Mouse (Mus musculus): ENCODE measurements around the gene Ttc8. TPM values are rescaled to one million over a fixed set of nuclear protein-coding genes. Genes with fewer than 3 reads are reported as not detected.

Ttc8 gene
- polyA plus RNA-seq (2016; fragmentation: Nextera tagmentation; extraction: Ambion mirVana) = 34.3 and 36.1 TPM in 2 replicates

GRCm38 (mm10) chr12:98920194-98920991, at the start of gene Ttc8:
Gene Ttc8, plus strand, starts transcription at chr12:98920574.
- H3K4me2 ChIP-seq (replicated peaks) = peak within 1 kb of the TSS; percentile 79
- H3K36me3 ChIP-seq = no peaks in the 10 kb centered on the region
- peak within 1 kb of the TSS; percentile 70 for H3K4me3 ChIP-seq
- peak within 1 kb of the TSS; percentile 72 for H3K27ac ChIP-seq
- H3K4me1 ChIP-seq = peaks cover 13% of the 10 kb centered on the region; the same call in 1 of the 2 replicates
- H3K9ac ChIP-seq = peak within 1 kb of the TSS; percentile 83
- no peaks in the 10 kb centered on the region for H3K9me3 ChIP-seq
- ATAC-seq (ENCODE audit: low FRiP score, low read depth) = peak; percentile 99
- H3K27me3 ChIP-seq (replicated peaks) = no peaks in the 10 kb centered on the region
- under 1% methylated on average over 35 of the region's 35 CpGs for WGBS

- Histone ChIP-seq H3K27ac (no peak overlapping the region), H3K27me3 (replicated peaks) (no peaks in the 10 kb centered on the region), H3K4me1 (no peaks in the 10 kb centered on the region), H3K9ac (no peak overlapping the region), H3K36me3 (peaks cover 5% of the 10 kb centered on the region; the same call in 1 of the 2 replicates), H3K4me2 (replicated peaks) (no peak overlapping the region), H3K4me3 (no peak overlapping the region), H3K9me3 (no peaks in the 10 kb centered on the region)
- no peak for ATAC-seq (ENCODE audit: low FRiP score, low read depth)
- WGBS = 94% methylated on average over 10 of the region's 10 CpGs
Measured at GRCm38 (mm10) chr12:98872836-98873235, 47.5 kb upstream of the Ttc8 start.

GRCm38 (mm10) chr12:98875216-98875615, 45.2 kb upstream of the Ttc8 start:
- H3K4me1 ChIP-seq = no peaks in the 10 kb centered on the region
- 62% methylated on average over 2 of the region's 2 CpGs for WGBS
- no peaks in the 10 kb centered on the region for H3K9me3 ChIP-seq
- no peak overlapping the region for H3K27ac ChIP-seq
- H3K4me3 ChIP-seq = no peak overlapping the region
- H3K4me2 ChIP-seq (replicated peaks) = no peak overlapping the region
- H3K9ac ChIP-seq = no peak overlapping the region
- H3K36me3 ChIP-seq = no peaks in the 10 kb centered on the region
- no peak for ATAC-seq (ENCODE audit: low FRiP score, low read depth)
- H3K27me3 ChIP-seq (replicated peaks) = no peaks in the 10 kb centered on the region

GRCm38 (mm10) chr12:98878693-98879092, 41.7 kb upstream of the Ttc8 start:
- no peaks in the 10 kb centered on the region for H3K9me3 ChIP-seq
- H3K4me1 ChIP-seq = no peaks in the 10 kb centered on the region
- H3K4me3 ChIP-seq = no peak overlapping the region
- no peak overlapping the region for H3K27ac ChIP-seq
- no peak for ATAC-seq (ENCODE audit: low FRiP score, low read depth)
- no peak overlapping the region for H3K9ac ChIP-seq
- no peaks in the 10 kb centered on the region for H3K36me3 ChIP-seq
- H3K4me2 ChIP-seq (replicated peaks) = no peak overlapping the region
- no peaks in the 10 kb centered on the region for H3K27me3 ChIP-seq (replicated peaks)
- WGBS = 24% methylated on average over 1 of the region's 1 CpGs

GRCm38 (mm10) chr12:98881796-98882195, 38.6 kb upstream of the Ttc8 start:
- no peak for ATAC-seq (ENCODE audit: low FRiP score, low read depth)

GRCm38 (mm10) chr12:98884515-98884914, 35.9 kb upstream of the Ttc8 start:
- H3K9me3 ChIP-seq = no peaks in the 10 kb centered on the region
- H3K9ac ChIP-seq = no peak overlapping the region
- ATAC-seq (ENCODE audit: low FRiP score, low read depth) = no peak
- H3K36me3 ChIP-seq = no peaks in the 10 kb centered on the region
- no peak overlapping the region for H3K4me3 ChIP-seq
- WGBS = 8% methylated on average over 1 of the region's 1 CpGs
- H3K27ac ChIP-seq = no peak overlapping the region
- no peaks in the 10 kb centered on the region for H3K4me1 ChIP-seq
- no peaks in the 10 kb centered on the region for H3K27me3 ChIP-seq (replicated peaks)
- no peak overlapping the region for H3K4me2 ChIP-seq (replicated peaks)

More at GRCm38 (mm10) chr12:98881796-98882195, 38.6 kb upstream of the Ttc8 start:
- 71% methylated on average over 5 of the region's 5 CpGs for WGBS
- Histone ChIP-seq H3K36me3 (no peaks in the 10 kb centered on the region), H3K4me2 (replicated peaks) (no peak overlapping the region), H3K9ac (no peak overlapping the region), H3K9me3 (no peaks in the 10 kb centered on the region), H3K4me1 (no peaks in the 10 kb centered on the region), H3K4me3 (no peak overlapping the region), H3K27me3 (replicated peaks) (no peaks in the 10 kb centered on the region), H3K27ac (no peak overlapping the region)

GRCm38 (mm10) chr12:98896761-98897160, 23.6 kb upstream of the Ttc8 start:
- Histone ChIP-seq H3K9ac (no peak overlapping the region), H3K4me2 (replicated peaks) (no peak overlapping the region), H3K36me3 (no peaks in the 10 kb centered on the region), H3K4me1 (peaks cover 5% of the 10 kb centered on the region; the same call in 1 of the 2 replicates), H3K27me3 (replicated peaks) (no peaks in the 10 kb centered on the region), H3K27ac (no peak overlapping the region), H3K9me3 (no peaks in the 10 kb centered on the region), H3K4me3 (no peak overlapping the region)
- WGBS = 70% methylated on average over 1 of the region's 1 CpGs
- no peak for ATAC-seq (ENCODE audit: low FRiP score, low read depth)

- Histone ChIP-seq H3K9ac (no peak overlapping the region), H3K4me3 (peak overlapping the region; percentile 87), H3K27me3 (replicated peaks) (no peaks in the 10 kb centered on the region), H3K36me3 (no peaks in the 10 kb centered on the region), H3K4me1 (peaks cover 5% of the 10 kb centered on the region; the same call in 1 of the 2 replicates), H3K9me3 (no peaks in the 10 kb centered on the region), H3K27ac (no peak overlapping the region), H3K4me2 (replicated peaks) (peak overlapping the region; percentile 79)
- ATAC-seq (ENCODE audit: low FRiP score, low read depth) = no peak
- WGBS = 67% methylated on average over 6 of the region's 6 CpGs
Measured at GRCm38 (mm10) chr12:98899676-98900075, 20.7 kb upstream of the Ttc8 start.

GRCm38 (mm10) chr12:98900341-98900880, 20.0 kb upstream of the Ttc8 start:
- Histone ChIP-seq H3K36me3 (no peaks in the 10 kb centered on the region), H3K27me3 (replicated peaks) (no peaks in the 10 kb centered on the region), H3K4me2 (replicated peaks) (peak overlapping the region; percentile 79), H3K9me3 (no peaks in the 10 kb centered on the region), H3K9ac (peak overlapping the region; percentile 77), H3K27ac (peak overlapping the region; percentile 62; the same call in 1 of the 2 replicates), H3K4me1 (peaks cover 5% of the 10 kb centered on the region; the same call in 1 of the 2 replicates), H3K4me3 (peak overlapping the region; percentile 87)
- ATAC-seq (ENCODE audit: low FRiP score, low read depth) = peak; percentile 51
- WGBS = 2% methylated on average over 31 of the region's 31 CpGs

- Histone ChIP-seq H3K27ac (peak within 1 kb of the TSS; percentile 62), H3K9me3 (no peaks in the 10 kb centered on the region), H3K4me1 (peaks cover 5% of the 10 kb centered on the region; the same call in 1 of the 2 replicates), H3K4me2 (replicated peaks) (peak within 1 kb of the TSS; percentile 79), H3K4me3 (peak within 1 kb of the TSS; percentile 87), H3K36me3 (no peaks in the 10 kb centered on the region), H3K27me3 (replicated peaks) (no peaks in the 10 kb centered on the region), H3K9ac (peak within 1 kb of the TSS; percentile 77)
- ATAC-seq (ENCODE audit: low FRiP score, low read depth) = peak; percentile 92
- WGBS = under 1% methylated on average over 91 of the region's 101 CpGs
Measured at GRCm38 (mm10) chr12:98900881-98901801, 19.2 kb upstream of the Ttc8 start, which contains the start of gene Eml5. Gene Eml5, minus strand, starts transcription at chr12:98901484.

GRCm38 (mm10) chr12:98905466-98905865, 14.9 kb upstream of the Ttc8 start:
- H3K4me3 ChIP-seq = no peak overlapping the region
- H3K4me1 ChIP-seq = no peaks in the 10 kb centered on the region
- H3K9me3 ChIP-seq = no peaks in the 10 kb centered on the region
- WGBS = 82% methylated on average over 5 of the region's 5 CpGs
- H3K27ac ChIP-seq = no peak overlapping the region
- no peak overlapping the region for H3K9ac ChIP-seq
- H3K4me2 ChIP-seq (replicated peaks) = no peak overlapping the region
- no peaks in the 10 kb centered on the region for H3K36me3 ChIP-seq
- no peak for ATAC-seq (ENCODE audit: low FRiP score, low read depth)
- H3K27me3 ChIP-seq (replicated peaks) = no peaks in the 10 kb centered on the region

- no peak overlapping the region for H3K9ac ChIP-seq
- no peak for ATAC-seq (ENCODE audit: low FRiP score, low read depth)
- H3K4me3 ChIP-seq = no peak overlapping the region
- H3K4me2 ChIP-seq (replicated peaks) = no peak overlapping the region
- H3K4me1 ChIP-seq = no peaks in the 10 kb centered on the region
- WGBS = 71% methylated on average over 9 of the region's 9 CpGs
- H3K9me3 ChIP-seq = no peaks in the 10 kb centered on the region
- no peak overlapping the region for H3K27ac ChIP-seq
- no peaks in the 10 kb centered on the region for H3K36me3 ChIP-seq
- H3K27me3 ChIP-seq (replicated peaks) = no peaks in the 10 kb centered on the region
Measured at GRCm38 (mm10) chr12:98910096-98910495, 10.3 kb upstream of the Ttc8 start.
